ENCODE assay signal across 18 mouse cellular contexts in genomic region chr6:37842779-37843605, GRCm38 (mm10). TPM values are rescaled to one million over a fixed set of nuclear protein-coding genes. Genes with fewer than 3 reads are reported as not detected.
A peak's percentile ranks its signal among the peaks of the same experiment; 100 is the strongest.
DNase-seq lines count a peak whose midpoint lies in the region; ATAC-seq lines count a peak whose summit lies in the region.
"Had no signal": no experiment of that assay in that cellular context is flagged by ENCODE, and none has a peak within 500 bp of the region (broad histone marks: within the 10 kb centered on the region; RNA-seq: fewer than 3 reads in every experiment).

No protein-coding gene starts in this region.

- H3K4me3 ChIP-seq in hindbrain, embryonic 12.5 days, result no peak overlapping the region
- H3K4me3 ChIP-seq in forebrain, embryonic 12.5 days (replicated peaks), result no peak overlapping the region
- H3K4me3 ChIP-seq: heart, adult 2 months; left cerebral cortex, adult 2 months; liver, embryonic 13.5 days; neural tube, embryonic 15.5 days had no signal

- peak; percentile 41 to 53 for DNase-seq in spleen, postnatal 36 days (ENCODE audit: low spot score in 2 of 2)
- no peak for DNase-seq in spleen, postnatal 4 days (ENCODE audit: low spot score in 2 of 2)
- peak; percentile 57 for DNase-seq in kidney, adult 11 months
- peak; percentile 30 for DNase-seq in kidney, postnatal 10 days
- no peak for DNase-seq in gastrocnemius, postnatal 14 days
- DNase-seq in embryo, embryonic 9.5 days (ENCODE audit: extremely low spot score), result no peak
- DNase-seq: cerebellum, adult 18-20 months; heart, adult 2 months; heart, postnatal 14 days; liver, embryonic 13.5 days; retina, postnatal 1 day had no signal

- no peak for ATAC-seq in hindbrain, embryonic 12.5 days (ENCODE audit: low FRiP score)
- ATAC-seq in forebrain, embryonic 12.5 days (ENCODE audit: low FRiP score), result no peak
- ATAC-seq: forebrain, embryonic 16.5 days; hindbrain, embryonic 16.5 days had no signal

- H3K27ac ChIP-seq in hindbrain, embryonic 12.5 days, result no peak overlapping the region
- no peak overlapping the region for H3K27ac ChIP-seq in forebrain, embryonic 12.5 days
- H3K27ac ChIP-seq: heart, adult 2 months; left cerebral cortex, adult 2 months; liver, embryonic 13.5 days; neural tube, embryonic 15.5 days had no signal

- no peak overlapping the region for H3K4me2 ChIP-seq in hindbrain, embryonic 12.5 days (replicated peaks)
- H3K4me2 ChIP-seq in forebrain, embryonic 12.5 days, result no peak overlapping the region
- H3K4me2 ChIP-seq: liver, embryonic 13.5 days; midbrain, embryonic 11.5 days; neural tube, embryonic 15.5 days had no signal

- H3K4me1 ChIP-seq in hindbrain, embryonic 12.5 days, result no peaks in the 10 kb centered on the region
- H3K4me1 ChIP-seq in forebrain, embryonic 12.5 days, result no peaks in the 10 kb centered on the region
- H3K4me1 ChIP-seq: liver, embryonic 13.5 days; neural tube, embryonic 15.5 days had no signal

- intact Hi-C loops in gastrocnemius, postnatal 14 days (cut with DNase I; ENCODE audit: low total_unique reads), result no loop called here

- H3K9ac ChIP-seq in hindbrain, embryonic 12.5 days, result no peak overlapping the region
- H3K9ac ChIP-seq in forebrain, embryonic 12.5 days, result no peak overlapping the region
- H3K9ac ChIP-seq: liver, embryonic 13.5 days; neural tube, embryonic 15.5 days had no signal

- 0 out of 2 replicates have a peak, but pooled peaks cover 4% of the 10 kb centered on the region for H3K9me3 ChIP-seq in hindbrain, embryonic 12.5 days (replicated peaks)
- H3K9me3 ChIP-seq in forebrain, embryonic 12.5 days, result no peaks in the 10 kb centered on the region
- H3K9me3 ChIP-seq: liver, embryonic 13.5 days; neural tube, embryonic 15.5 days had no signal

- 77% methylated on average over 5 of the region's 5 CpGs for WGBS in hindbrain, embryonic 12.5 days
- 85% methylated on average over 5 of the region's 5 CpGs for WGBS in forebrain, embryonic 12.5 days

- no peaks in the 10 kb centered on the region for H3K27me3 ChIP-seq in hindbrain, embryonic 12.5 days
- H3K27me3 ChIP-seq in forebrain, embryonic 12.5 days, result no peaks in the 10 kb centered on the region
- H3K27me3 ChIP-seq: liver, embryonic 13.5 days; neural tube, embryonic 15.5 days had no signal

- H3K36me3 ChIP-seq in hindbrain, embryonic 12.5 days, result no peaks in the 10 kb centered on the region
- no peaks in the 10 kb centered on the region for H3K36me3 ChIP-seq in forebrain, embryonic 12.5 days (replicated peaks)
- H3K36me3 ChIP-seq: liver, embryonic 13.5 days; neural tube, embryonic 15.5 days had no signal

RNA-seq across cellular contexts. Expression of gene Trim24, which starts 27.6 kb away (rescaled TPM):
- total RNA-seq in gastrocnemius, postnatal 14 days (2021), result 10 to 100 TPM; 20.4 to 26.3 TPM
- 36.7 and 37.8 TPM in 2 replicates for polyA plus RNA-seq in hindbrain, embryonic 12.5 days (2016; fragmentation: Nextera tagmentation; extraction: Ambion mirVana)
- polyA plus RNA-seq in forebrain, embryonic 12.5 days (2016; fragmentation: Nextera tagmentation; extraction: Ambion mirVana), result 30.9 and 32.6 TPM in 2 replicates

Comparison
In these comparisons a context has a peak if more than half of its experiments do, and no peak if none do; other contexts are left out.
1. DNase-seq: peak in spleen, postnatal 36 days (2 of 2), kidney, adult 11 months (single experiment) and kidney, postnatal 10 days (single experiment); none in spleen, postnatal 4 days (0 of 2), gastrocnemius, postnatal 14 days (single experiment) and embryo, embryonic 9.5 days (single experiment).